Mouse (Mus musculus): ENCODE data around the gene Slbp. TPM values are rescaled to one million over a fixed set of nuclear protein-coding genes. Genes with fewer than 3 reads are reported as not detected.

Gene Slbp
- total RNA-seq, 1 experiment = 123 TPM

DNA sequence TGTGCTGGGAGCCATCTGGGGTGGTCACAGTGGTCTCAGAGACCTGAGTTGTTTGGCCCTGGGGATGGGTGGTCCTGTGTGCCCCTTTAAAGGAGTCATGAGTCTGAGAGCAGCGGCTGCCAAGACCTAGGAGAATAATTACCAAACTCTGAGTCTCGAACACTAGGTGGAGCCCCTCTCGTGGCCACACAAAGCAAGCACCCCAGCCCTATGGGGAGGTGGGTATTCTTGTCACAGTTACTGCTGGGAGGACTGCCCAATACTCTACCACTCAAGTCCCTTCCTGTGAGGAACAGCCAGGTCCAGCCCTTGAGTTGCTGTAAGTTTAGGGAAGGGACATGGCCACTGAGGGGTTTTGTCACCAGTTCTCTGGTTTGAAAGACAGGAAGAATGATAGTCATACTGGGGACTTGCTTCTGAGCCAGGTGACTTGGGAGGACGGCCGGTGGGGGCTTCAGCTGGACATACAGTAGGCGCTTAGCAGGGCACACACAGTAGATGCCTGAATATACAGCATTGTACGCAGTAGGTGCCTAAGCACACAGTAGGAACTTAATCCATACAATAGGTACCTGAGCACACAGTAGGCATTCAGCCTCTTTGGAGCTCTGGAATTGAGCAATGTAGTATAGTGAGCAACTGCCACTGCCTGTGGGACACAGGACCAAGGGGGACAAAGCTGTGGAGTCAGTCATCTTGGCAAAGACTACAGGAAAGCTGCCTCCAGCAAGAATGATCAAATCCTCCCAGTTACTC, 31.7 kb upstream of the Slbp start:
- no peak for DNase-seq (ENCODE audit: low read depth, low spot score)
- H3K9ac ChIP-seq (ENCODE audit: insufficient read depth, low read depth, low read length, poor library complexity, severe bottlenecking) = no peak overlapping the region

DNA sequence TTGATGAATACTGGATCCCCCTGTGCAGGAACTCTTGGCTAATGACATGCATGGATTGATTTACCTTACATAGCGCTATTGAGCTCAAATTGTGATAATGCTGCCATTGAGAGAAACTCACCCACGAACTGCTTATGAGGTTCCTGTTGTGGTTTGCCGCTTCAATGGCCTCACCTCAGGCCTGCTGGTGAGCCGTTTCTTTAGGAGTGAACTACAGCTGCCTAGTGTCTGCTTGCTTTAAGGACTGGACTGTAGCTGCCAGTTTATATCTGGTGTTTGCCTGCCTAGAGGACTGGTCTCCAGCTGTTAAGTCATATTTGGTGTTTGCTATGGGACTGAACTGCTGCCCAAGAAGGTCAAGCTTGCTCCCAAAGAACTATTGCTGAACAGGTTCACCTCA, 30.6 kb upstream of the Slbp start:
- in situ Hi-C loops (cut with MboI; ENCODE audit: low sequenced_read_pairs in 2 of 2, unreplicated experiment in 2 of 2) = no loop called here
- H3K9me3 ChIP-seq (ENCODE audit: control insufficient read depth, insufficient read depth, low read depth, low read length) = no peaks in the 10 kb centered on the region
- no peak overlapping the region for H3K4me3 ChIP-seq (ENCODE audit: insufficient read depth in 1 of 2, low read depth in 1 of 2, low read length in 2 of 2, poor library complexity in 1 of 2, severe bottlenecking in 1 of 2)
- no peaks in the 10 kb centered on the region for H3K36me3 ChIP-seq (ENCODE audit: control insufficient read depth, insufficient read depth, low read length, poor library complexity, severe bottlenecking)
- H3K9ac ChIP-seq (ENCODE audit: insufficient read depth, low read depth, low read length, poor library complexity, severe bottlenecking) = no peak overlapping the region
- no peak for DNase-seq (ENCODE audit: low read depth, low spot score)
- TF ChIP-seq ZNF384 (IDR thresholded peaks at IDR 0.05; ENCODE audit: low read depth, low read length) = no peak
- TF ChIP-seq ZC3H11A (IDR thresholded peaks at IDR 0.05; ENCODE audit: borderline replicate concordance, low read depth, low read length) = no peak
- TF ChIP-seq HCFC1 (IDR thresholded peaks at IDR 0.05; ENCODE audit: borderline replicate concordance, insufficient read depth, low read length) = no peak
- no peak overlapping the region for H3K27ac ChIP-seq (ENCODE audit: insufficient read depth, low read depth, low read length, poor library complexity, severe bottlenecking)
- peaks cover 2 to 5% of the 10 kb centered on the region in 2 experiments; a peak in 3 of 4 replicates for H3K4me1 ChIP-seq (ENCODE audit: control insufficient read depth in 2 of 2, insufficient read depth in 2 of 2, low read length in 2 of 2, poor library complexity in 1 of 2)

More for the DNA sequence above, 31.7 kb upstream of the Slbp start:
- in situ Hi-C loops (cut with MboI; ENCODE audit: low sequenced_read_pairs in 2 of 2, unreplicated experiment in 2 of 2) = no loop called here
- H3K36me3 ChIP-seq (ENCODE audit: control insufficient read depth, insufficient read depth, low read length, poor library complexity, severe bottlenecking) = no peaks in the 10 kb centered on the region
- H3K4me1 ChIP-seq (ENCODE audit: control insufficient read depth in 2 of 2, insufficient read depth in 2 of 2, low read length in 2 of 2, poor library complexity in 1 of 2) = peaks cover 2 to 5% of the 10 kb centered on the region in 2 experiments; a peak in 3 of 4 replicates
- TF ChIP-seq ZC3H11A (IDR thresholded peaks at IDR 0.05; ENCODE audit: borderline replicate concordance, low read depth, low read length) (no peak), CHD2 (IDR thresholded peaks at IDR 0.05; ENCODE audit: low read depth, low read length) (no peak), MAFK (IDR thresholded peaks at IDR 0.05; ENCODE audit: insufficient read depth, low read depth, low read length) (no peak), HCFC1 (IDR thresholded peaks at IDR 0.05; ENCODE audit: borderline replicate concordance, insufficient read depth, low read length) (no peak), ZNF384 (IDR thresholded peaks at IDR 0.05; ENCODE audit: low read depth, low read length) (no peak)
- no peak overlapping the region for H3K27ac ChIP-seq (ENCODE audit: insufficient read depth, low read depth, low read length, poor library complexity, severe bottlenecking)
- no peaks in the 10 kb centered on the region for H3K9me3 ChIP-seq (ENCODE audit: control insufficient read depth, insufficient read depth, low read depth, low read length)
- H3K4me3 ChIP-seq (ENCODE audit: insufficient read depth in 1 of 2, low read depth in 1 of 2, low read length in 2 of 2, poor library complexity in 1 of 2, severe bottlenecking in 1 of 2) = no peak overlapping the region

DNA sequence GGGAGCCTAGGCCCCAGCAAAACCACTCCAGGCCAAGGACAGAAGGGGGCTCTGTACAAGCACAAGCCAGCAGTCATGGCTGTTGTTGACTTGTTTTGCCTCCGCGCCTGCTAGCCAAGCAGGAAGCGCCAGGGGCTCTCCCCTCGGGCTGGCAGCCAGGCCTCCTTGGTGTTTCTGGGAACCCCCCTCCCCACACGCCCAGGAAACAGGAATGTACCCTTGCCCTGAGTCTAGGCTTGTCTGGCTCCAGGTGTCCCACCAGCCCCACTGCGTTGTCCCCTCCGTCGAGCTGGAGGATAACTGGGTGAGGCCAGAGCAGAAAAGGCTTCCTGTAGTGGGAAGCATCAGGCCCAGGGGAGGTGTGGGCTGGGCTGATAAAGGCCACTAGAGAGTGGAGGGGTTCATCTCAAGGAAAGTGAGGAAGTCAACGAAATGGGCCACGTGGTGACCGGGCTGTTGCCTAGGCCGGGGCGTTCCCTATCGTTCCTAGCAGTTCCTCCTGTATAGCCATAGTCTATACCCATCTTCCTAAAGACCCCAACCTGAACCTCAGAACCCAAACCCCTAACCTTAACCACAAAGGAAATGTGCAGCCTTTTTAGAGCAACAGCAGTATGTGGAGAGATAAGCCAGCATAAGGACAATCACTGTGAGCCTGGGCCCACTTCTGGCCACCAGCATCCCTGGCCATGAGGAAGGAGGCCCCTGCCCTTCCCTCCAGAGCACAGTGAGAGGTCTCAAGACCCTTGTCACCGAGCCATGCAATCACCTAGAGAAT, 29.4 kb upstream of the Slbp start:
- H3K4me1 ChIP-seq (ENCODE audit: control insufficient read depth in 2 of 2, insufficient read depth in 2 of 2, low read length in 2 of 2, poor library complexity in 1 of 2) = peaks cover 2 to 5% of the 10 kb centered on the region in 2 experiments; a peak in 3 of 4 replicates
- no peak for DNase-seq (ENCODE audit: low read depth, low spot score)
- H3K36me3 ChIP-seq (ENCODE audit: control insufficient read depth, insufficient read depth, low read length, poor library complexity, severe bottlenecking) = no peaks in the 10 kb centered on the region
- H3K27ac ChIP-seq (ENCODE audit: insufficient read depth, low read depth, low read length, poor library complexity, severe bottlenecking) = no peak overlapping the region
- TF ChIP-seq ZNF384 (IDR thresholded peaks at IDR 0.05; ENCODE audit: low read depth, low read length) = no peak
- TF ChIP-seq ZC3H11A (IDR thresholded peaks at IDR 0.05; ENCODE audit: borderline replicate concordance, low read depth, low read length) = no peak
- no peak overlapping the region for H3K4me3 ChIP-seq (ENCODE audit: insufficient read depth in 1 of 2, low read depth in 1 of 2, low read length in 2 of 2, poor library complexity in 1 of 2, severe bottlenecking in 1 of 2)
- no peak overlapping the region for H3K9ac ChIP-seq (ENCODE audit: insufficient read depth, low read depth, low read length, poor library complexity, severe bottlenecking)
- H3K9me3 ChIP-seq (ENCODE audit: control insufficient read depth, insufficient read depth, low read depth, low read length) = no peaks in the 10 kb centered on the region
- in situ Hi-C loops (cut with MboI; ENCODE audit: low sequenced_read_pairs in 2 of 2, unreplicated experiment in 2 of 2) = no loop called here

DNA sequence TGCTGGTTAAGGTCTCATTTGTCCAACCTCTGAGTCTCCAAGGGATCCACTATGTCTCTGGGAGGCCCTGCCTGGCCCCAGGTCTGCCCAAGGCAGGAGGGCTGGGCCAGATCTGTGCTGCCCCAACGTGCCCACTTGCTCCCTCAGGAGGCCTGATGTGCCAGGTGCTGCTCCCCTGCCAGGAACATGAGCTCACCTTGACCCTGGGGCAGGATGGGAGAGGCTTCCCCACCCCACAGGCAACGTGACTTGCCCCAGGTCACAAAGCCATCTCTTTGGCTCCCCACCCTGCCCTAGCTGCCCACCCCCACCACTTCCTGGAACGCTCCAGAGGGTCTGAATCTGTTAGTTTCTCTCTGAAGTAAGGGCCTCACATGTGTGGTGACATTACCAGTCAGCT, 28.7 kb upstream of the Slbp start:
- no peak overlapping the region for H3K27ac ChIP-seq (ENCODE audit: insufficient read depth, low read depth, low read length, poor library complexity, severe bottlenecking)
- no peaks in the 10 kb centered on the region for H3K36me3 ChIP-seq (ENCODE audit: control insufficient read depth, insufficient read depth, low read length, poor library complexity, severe bottlenecking)
- in situ Hi-C loops (cut with MboI; ENCODE audit: low sequenced_read_pairs in 2 of 2, unreplicated experiment in 2 of 2) = no loop called here
- TF ChIP-seq ZNF384 (IDR thresholded peaks at IDR 0.05; ENCODE audit: low read depth, low read length) (no peak), MAFK (IDR thresholded peaks at IDR 0.05; ENCODE audit: insufficient read depth, low read depth, low read length) (no peak), HCFC1 (IDR thresholded peaks at IDR 0.05; ENCODE audit: borderline replicate concordance, insufficient read depth, low read length) (no peak), CHD2 (IDR thresholded peaks at IDR 0.05; ENCODE audit: low read depth, low read length) (no peak), ZC3H11A (IDR thresholded peaks at IDR 0.05; ENCODE audit: borderline replicate concordance, low read depth, low read length) (no peak)
- H3K9ac ChIP-seq (ENCODE audit: insufficient read depth, low read depth, low read length, poor library complexity, severe bottlenecking) = no peak overlapping the region
- H3K4me1 ChIP-seq (ENCODE audit: control insufficient read depth in 2 of 2, insufficient read depth in 2 of 2, low read length in 2 of 2, poor library complexity in 1 of 2) = peaks cover 2 to 5% of the 10 kb centered on the region in 2 experiments; a peak in 3 of 4 replicates
- H3K9me3 ChIP-seq (ENCODE audit: control insufficient read depth, insufficient read depth, low read depth, low read length) = no peaks in the 10 kb centered on the region
- DNase-seq (ENCODE audit: low read depth, low spot score) = no peak
- no peak overlapping the region for H3K4me3 ChIP-seq (ENCODE audit: insufficient read depth in 1 of 2, low read depth in 1 of 2, low read length in 2 of 2, poor library complexity in 1 of 2, severe bottlenecking in 1 of 2)

All from ES-E14 (cell line).